Mouse (Mus musculus) myocyte (in vitro differentiated cells): ENCODE measurements around the gene Cltb. TPM values are rescaled to one million over a fixed set of nuclear protein-coding genes. Genes with fewer than 3 reads are reported as not detected.

Experiments
- H3K27me3 ChIP-seq: one replicate; pipeline ENCODE4 v1.6.1; 2011; ENCODE audit not compliant: control insufficient read depth, insufficient read depth, insufficient read length
- H3K36me3 ChIP-seq: one replicate; pipeline ENCODE4 v1.6.1; 2011; ENCODE audit not compliant: control insufficient read depth, insufficient read depth
- H3K4me2 ChIP-seq: one replicate; pipeline ENCODE4 v1.6.1; 2011; ENCODE audit warnings: low read depth, control low read depth
- H3K4me3 ChIP-seq: one replicate; pipeline ENCODE4 v1.5.1; 2011; ENCODE audit warnings: mild to moderate bottlenecking, control low read depth, moderate library complexity
- H3K79me2 ChIP-seq: one replicate; pipeline ENCODE4 v1.6.1; 2011; ENCODE audit not compliant: control insufficient read depth, insufficient read depth
- H3ac ChIP-seq: one replicate; pipeline ENCODE4 v1.6.1; 2011; ENCODE audit not compliant: control insufficient read depth, insufficient read length
- CEBPB ChIP-seq: IDR thresholded peaks from 2 replicates; pipeline ENCODE4 v1.6.1; 2011; ENCODE audit warnings: mild to moderate bottlenecking, moderate library complexity; ENCODE audit not compliant: poor library complexity, insufficient read depth, severe bottlenecking
- E2F4 ChIP-seq: IDR thresholded peaks from one replicate; pipeline ENCODE4 v1.6.1; 2011; ENCODE audit warnings: mild to moderate bottlenecking, control low read depth, moderate library complexity; ENCODE audit not compliant: insufficient read depth
- MAX ChIP-seq: IDR thresholded peaks from one replicate; pipeline ENCODE4 v1.6.1; 2011; ENCODE audit warnings: low read depth, mild to moderate bottlenecking, control low read depth
- MYOD1 ChIP-seq, 3 experiments: IDR thresholded peaks; one replicate each; pipeline ENCODE4 v1.6.1; 2011; ENCODE audit warnings: control low read depth in 2 of 3, low read depth in 2 of 3, mild to moderate bottlenecking in 2 of 3, moderate library complexity in 1 of 3; ENCODE audit not compliant: insufficient read length in 2 of 3, control insufficient read depth in 1 of 3
- MYOG ChIP-seq, 3 experiments: IDR thresholded peaks; one replicate each; pipeline ENCODE4 v1.6.1; 2011; ENCODE audit warnings: control low read depth in 2 of 3, low read depth in 2 of 3, mild to moderate bottlenecking in 2 of 3; ENCODE audit not compliant: insufficient read length in 2 of 3, control insufficient read depth in 1 of 3, insufficient read depth in 1 of 3
- POLR2A ChIP-seq: IDR thresholded peaks from one replicate; pipeline ENCODE4 v1.6.1; 2011; ENCODE audit warnings: low read depth, mild to moderate bottlenecking, control low read depth, moderate library complexity; ENCODE audit not compliant: insufficient read length
- POLR2AphosphoS2 ChIP-seq: IDR thresholded peaks from one replicate; pipeline ENCODE4 v1.6.1; 2011; ENCODE audit warnings: low read depth, control low read depth; ENCODE audit not compliant: insufficient read length
- REST ChIP-seq: IDR thresholded peaks from one replicate; pipeline ENCODE4 v1.6.1; 2011; ENCODE audit warnings: mild to moderate bottlenecking, control low read depth, moderate library complexity; ENCODE audit not compliant: insufficient read depth, insufficient read length
- SRF ChIP-seq: IDR thresholded peaks from one replicate; pipeline ENCODE4 v1.6.1; 2011; ENCODE audit warnings: low read depth; ENCODE audit not compliant: control insufficient read depth, insufficient read length
- TCF12 ChIP-seq: IDR thresholded peaks from one replicate; pipeline ENCODE4 v1.6.1; 2011; ENCODE audit warnings: mild to moderate bottlenecking, control low read depth; ENCODE audit not compliant: poor library complexity, insufficient read depth, severe bottlenecking
- TCF3 ChIP-seq: IDR thresholded peaks from one replicate; pipeline ENCODE4 v1.6.1; 2011; ENCODE audit warnings: low read depth, control low read depth; ENCODE audit not compliant: insufficient read length
- USF1 ChIP-seq: IDR thresholded peaks from one replicate; pipeline ENCODE4 v1.6.1; 2011; ENCODE audit warnings: low read depth, mild to moderate bottlenecking, control low read depth, moderate library complexity
- polyA plus RNA-seq: library from polyadenylated mRNA; unstranded; fragments of >200 nt; fragmentation: generic; extraction: Trizol; gene quantifications from one replicate; pipeline ENCODE4 v1.2.1, GENCODE M21; 2012; ENCODE audit warnings: missing spikeins

The Cltb gene
- polyA plus RNA-seq, 1 experiment: 43.0 TPM

DNA sequence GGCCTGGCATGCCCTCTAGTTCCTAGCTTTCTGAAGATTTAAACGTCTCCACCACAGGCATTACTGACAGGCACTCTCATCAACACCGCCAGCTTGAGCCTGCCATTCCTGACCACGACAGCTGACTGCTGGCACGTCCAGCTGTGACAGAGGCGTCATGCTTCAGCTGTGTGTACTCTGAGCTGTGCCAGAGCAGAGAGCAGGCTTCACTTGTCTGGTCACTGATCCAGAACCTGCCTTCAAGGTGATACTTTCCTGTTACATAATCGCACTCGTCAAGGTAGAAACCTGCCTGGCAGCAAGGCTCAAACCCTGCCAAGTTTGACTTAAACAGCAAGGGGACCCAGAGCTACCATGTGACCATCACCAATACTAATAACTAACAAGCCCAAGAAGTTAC, 48.6 kb downstream of the Cltb start:
- no peak overlapping the region for H3ac ChIP-seq
- TF ChIP-seq TCF3 (peak; percentile 98), POLR2A (no peak), MYOD1 (IDR thresholded peaks at IDR 0.05; ENCODE audit: control insufficient read depth in 1 of 3, insufficient read length in 2 of 3, low read depth in 2 of 3) (peak; percentile 87 to 99 (median 99)), CEBPB (no peak), POLR2AphosphoS2 (no peak), USF1 (no peak), REST (no peak), E2F4 (no peak), SRF (peak; percentile 7), MYOG (IDR thresholded peaks at IDR 0.05; ENCODE audit: control insufficient read depth in 1 of 3, insufficient read depth in 1 of 3, insufficient read length in 2 of 3, low read depth in 2 of 3) (peak; percentile 99 to 100 (median 99)), TCF12 (peak; percentile 84)
- H3K4me2 ChIP-seq: peak overlapping the region; percentile 51
- H3K27me3 ChIP-seq: no peaks in the 10 kb centered on the region
- H3K4me3 ChIP-seq: no peak overlapping the region
- peaks cover 35% of the 10 kb centered on the region for H3K79me2 ChIP-seq
- peaks cover 14% of the 10 kb centered on the region for H3K36me3 ChIP-seq

DNA sequence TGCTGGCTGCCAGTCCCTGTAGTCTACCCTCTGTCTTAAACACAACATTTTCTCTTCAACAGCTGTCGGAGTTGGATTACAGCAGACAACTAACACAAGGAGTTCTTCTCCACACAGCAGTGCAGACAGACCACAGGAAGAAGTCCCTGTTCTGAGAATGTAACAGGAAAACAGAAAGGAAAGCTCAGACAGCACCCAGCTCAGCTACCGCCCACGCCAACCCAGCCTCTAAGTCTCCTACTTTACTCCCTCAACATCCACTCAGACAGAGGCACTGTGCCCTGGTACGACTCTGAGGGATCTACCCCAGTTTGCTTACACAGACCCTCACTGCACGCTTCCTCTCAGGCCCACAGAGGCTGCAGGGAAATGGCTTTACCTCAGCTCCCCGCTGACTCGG, 50.5 kb downstream of the Cltb start:
- Histone ChIP-seq H3K27me3 (no peaks in the 10 kb centered on the region), H3K4me3 (no peak overlapping the region), H3K4me2 (no peak overlapping the region), H3K36me3 (peaks cover 18% of the 10 kb centered on the region), H3K79me2 (peaks cover 35% of the 10 kb centered on the region), H3ac (no peak overlapping the region)
- TF ChIP-seq REST (no peak), SRF (no peak), USF1 (no peak), TCF3 (no peak), POLR2AphosphoS2 (no peak), MYOG (IDR thresholded peaks at IDR 0.05; ENCODE audit: control insufficient read depth in 1 of 3, insufficient read depth in 1 of 3, insufficient read length in 2 of 3, low read depth in 2 of 3) (no peak), MAX (no peak), TCF12 (no peak), E2F4 (no peak)

DNA sequence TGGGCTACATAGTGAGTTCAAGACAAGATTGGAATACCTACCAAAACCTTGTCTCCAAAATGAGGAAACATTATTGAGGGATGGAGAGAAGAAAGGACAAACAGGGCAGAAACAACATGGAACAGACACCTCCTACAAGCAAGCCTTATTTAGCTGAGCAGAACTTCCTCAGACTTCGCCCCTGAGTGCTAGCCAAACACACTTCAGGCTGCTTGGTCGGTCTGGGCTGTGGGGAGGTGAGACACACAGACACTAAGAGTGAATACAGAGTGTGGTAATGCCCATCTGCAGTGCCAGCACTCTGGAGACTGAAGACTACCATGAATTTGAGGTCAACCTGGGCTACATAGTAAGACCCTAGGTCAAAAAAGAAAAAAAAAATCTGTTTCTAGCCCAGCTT, 51.5 kb downstream of the Cltb start:
- Histone ChIP-seq H3K4me2 (no peak overlapping the region), H3ac (no peak overlapping the region), H3K27me3 (no peaks in the 10 kb centered on the region), H3K36me3 (peaks cover 18% of the 10 kb centered on the region), H3K79me2 (peaks cover 32% of the 10 kb centered on the region), H3K4me3 (no peak overlapping the region)
- TF ChIP-seq E2F4 (no peak), MAX (no peak), POLR2A (no peak), MYOD1 (IDR thresholded peaks at IDR 0.05; ENCODE audit: control insufficient read depth in 1 of 3, insufficient read length in 2 of 3, low read depth in 2 of 3) (no peak)

DNA sequence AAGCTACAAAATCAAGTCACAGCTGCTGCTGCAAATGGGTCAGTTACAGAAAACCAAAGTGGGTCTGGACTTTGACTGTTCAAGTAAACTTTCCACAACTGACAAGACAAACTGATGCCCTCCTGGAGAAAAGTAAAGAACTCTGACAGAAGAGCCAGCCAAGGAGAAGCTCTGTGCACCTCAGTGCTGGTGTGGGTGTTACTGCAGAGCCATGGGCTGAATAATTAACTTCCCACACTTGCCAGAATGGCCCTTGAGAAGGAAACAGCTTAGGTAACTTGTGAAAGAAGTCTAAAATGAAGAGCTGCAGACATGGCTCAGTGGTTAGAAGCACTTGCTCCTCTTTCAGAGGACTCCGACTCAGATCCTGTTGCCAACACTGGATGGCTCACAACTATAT, 53.5 kb downstream of the Cltb start:
- H3K4me3 ChIP-seq: no peak overlapping the region
- H3K79me2 ChIP-seq: peaks cover 15% of the 10 kb centered on the region
- H3K36me3 ChIP-seq: peaks cover 28% of the 10 kb centered on the region
- H3K27me3 ChIP-seq: no peaks in the 10 kb centered on the region
- no peak overlapping the region for H3ac ChIP-seq
- TF ChIP-seq TCF12 (no peak), E2F4 (no peak)
- H3K4me2 ChIP-seq: no peak overlapping the region

DNA sequence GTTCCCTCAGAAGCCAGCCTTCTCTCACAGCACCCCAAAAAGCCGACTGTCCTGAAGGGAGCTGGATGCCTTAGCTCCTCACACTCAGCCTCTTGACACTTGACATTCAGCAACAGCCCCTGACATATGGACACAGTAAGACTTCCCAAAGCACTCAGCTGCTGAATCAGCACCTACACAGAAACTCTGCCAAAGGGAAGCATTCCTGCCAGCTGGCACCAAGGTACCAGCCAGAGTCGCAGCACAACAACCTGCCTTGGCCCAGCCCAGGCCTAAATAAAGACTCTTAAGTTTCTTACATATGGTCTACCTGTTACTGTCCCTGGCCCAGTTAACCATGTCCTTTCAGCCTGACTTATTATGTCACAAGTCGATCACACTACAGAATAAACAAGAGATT, 54.3 kb downstream of the Cltb start:
- Histone ChIP-seq H3K79me2 (peaks cover 10% of the 10 kb centered on the region), H3K4me3 (no peak overlapping the region), H3K36me3 (peaks cover 30% of the 10 kb centered on the region), H3K4me2 (no peak overlapping the region), H3K27me3 (no peaks in the 10 kb centered on the region), H3ac (no peak overlapping the region)
- TF ChIP-seq POLR2A: no peak
- TF ChIP-seq MYOG (IDR thresholded peaks at IDR 0.05; ENCODE audit: control insufficient read depth in 1 of 3, insufficient read depth in 1 of 3, insufficient read length in 2 of 3, low read depth in 2 of 3): no peak
- no peak for TF ChIP-seq MYOD1 (IDR thresholded peaks at IDR 0.05; ENCODE audit: control insufficient read depth in 1 of 3, insufficient read length in 2 of 3, low read depth in 2 of 3)

DNA sequence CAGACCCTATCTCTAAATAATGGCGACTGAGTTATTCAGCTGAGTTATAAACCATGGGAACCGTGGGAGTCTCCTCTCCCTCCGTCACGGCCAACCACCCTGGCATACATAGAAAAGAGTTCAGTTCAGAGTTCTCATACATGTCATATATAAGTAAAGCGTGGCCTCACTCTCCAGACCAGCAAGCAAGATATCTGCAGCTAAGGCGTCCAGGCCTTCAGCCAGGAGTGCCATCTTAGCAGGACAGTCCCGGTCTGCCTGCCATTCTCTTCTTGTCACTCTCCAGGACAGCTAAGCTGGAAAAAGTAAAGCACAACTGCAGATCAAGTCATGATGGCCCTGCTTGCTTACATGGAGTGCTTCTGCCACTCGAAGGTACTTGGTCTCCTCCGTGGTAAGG, 55.0 kb downstream of the Cltb start:
- Histone ChIP-seq H3K79me2 (peaks cover 8% of the 10 kb centered on the region), H3K4me3 (no peak overlapping the region), H3K4me2 (no peak overlapping the region), H3K36me3 (peaks cover 36% of the 10 kb centered on the region), H3K27me3 (no peaks in the 10 kb centered on the region), H3ac (no peak overlapping the region)
- TF ChIP-seq POLR2AphosphoS2: no peak
- TF ChIP-seq E2F4: no peak
- TF ChIP-seq TCF12: no peak
- no peak for TF ChIP-seq CEBPB
- no peak for TF ChIP-seq POLR2A
- TF ChIP-seq MYOD1 (IDR thresholded peaks at IDR 0.05; ENCODE audit: control insufficient read depth in 1 of 3, insufficient read length in 2 of 3, low read depth in 2 of 3): no peak
- no peak for TF ChIP-seq MYOG (IDR thresholded peaks at IDR 0.05; ENCODE audit: control insufficient read depth in 1 of 3, insufficient read depth in 1 of 3, insufficient read length in 2 of 3, low read depth in 2 of 3)
- no peak for TF ChIP-seq MAX
- no peak for TF ChIP-seq REST
- TF ChIP-seq TCF3: no peak
- TF ChIP-seq SRF: no peak
- no peak for TF ChIP-seq USF1
